ENCODE assay signal across 15 mouse cellular contexts in the genomic region with DNA sequence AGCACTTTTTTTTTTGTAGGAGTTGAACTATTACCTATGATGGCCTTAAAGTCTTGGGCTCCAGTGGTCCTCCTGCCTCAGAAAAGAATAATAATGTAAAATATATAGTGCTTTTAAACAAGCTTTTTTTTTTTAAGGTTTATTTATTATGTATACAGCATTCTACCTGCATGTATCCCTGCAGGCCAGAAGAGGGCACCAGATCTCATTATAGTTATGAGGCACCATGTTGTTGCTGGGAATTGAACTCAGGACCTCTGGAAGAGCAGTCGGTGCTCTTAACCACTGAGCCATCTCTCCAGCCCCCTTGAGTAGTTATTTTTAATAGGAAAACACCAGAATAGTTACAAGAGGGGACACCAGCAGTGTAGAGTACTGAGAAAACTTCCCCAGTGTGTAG. TPM values are rescaled to one million over a fixed set of nuclear protein-coding genes. Genes with fewer than 3 reads are reported as not detected.
DNase-seq lines count a peak whose midpoint lies in the region; ATAC-seq and TF ChIP-seq lines count a peak whose summit lies in the region.
"Had no signal": no experiment of that assay in that cellular context is flagged by ENCODE, and none has a peak within 500 bp of the region (broad histone marks: within the 10 kb centered on the region; RNA-seq: fewer than 3 reads in every experiment).

No protein-coding gene starts in this region.

- H3K9ac ChIP-seq in hindbrain, postnatal 0 days (replicated peaks; ENCODE audit: low read length): no peak overlapping the region
- H3K9ac ChIP-seq: embryonic facial prominence, embryonic 13.5 days had no signal

- H3K27ac ChIP-seq in left cerebral cortex, adult 2 months: no peak overlapping the region
- no peak overlapping the region for H3K27ac ChIP-seq in hindbrain, postnatal 0 days
- H3K27ac ChIP-seq: embryonic facial prominence, embryonic 13.5 days had no signal

- H3K4me1 ChIP-seq in hindbrain, postnatal 0 days (ENCODE audit: insufficient read depth, low read length): no peaks in the 10 kb centered on the region; the same call in 1 of the 2 replicates

- 90% methylated on average over 1 of the region's 1 CpGs for WGBS in hindbrain, postnatal 0 days

- peak; percentile 59 for TF ChIP-seq CTCF in left cerebral cortex, adult 2 months (IDR thresholded peaks at IDR 0.05)
- TF ChIP-seq CTCF in hindbrain, postnatal 0 days (IDR thresholded peaks at IDR 0.05; ENCODE audit: low read depth): peak; percentile 45

- intact Hi-C loops in left cerebral cortex, adult 2 months (cut with DNase I): no loop called here
- intact Hi-C loops in left cerebral cortex, postnatal 4 days (cut with DNase I): no loop called here

- no peaks in the 10 kb centered on the region for H3K9me3 ChIP-seq in hindbrain, postnatal 0 days (ENCODE audit: low read length)
- H3K9me3 ChIP-seq: embryonic facial prominence, embryonic 13.5 days; megakaryocyte, embryonic 14.5 days had no signal

- H3K4me3 ChIP-seq in left cerebral cortex, adult 2 months: no peak overlapping the region
- no peak overlapping the region for H3K4me3 ChIP-seq in hindbrain, postnatal 0 days (ENCODE audit: low read length)
- H3K4me3 ChIP-seq: embryonic facial prominence, embryonic 13.5 days had no signal

- ATAC-seq in CD4-positive, CD25-positive, alpha-beta regulatory T cell, adult 4 months: no peak
- ATAC-seq in hindbrain, postnatal 0 days: no peak
- ATAC-seq in granulocyte monocyte progenitor cell, adult 5-6 weeks (replicated peaks; ENCODE audit: poor library complexity, severe bottlenecking): no peak

- H3K27me3 ChIP-seq in hindbrain, postnatal 0 days (ENCODE audit: insufficient read depth, low read length): no peaks in the 10 kb centered on the region
- H3K27me3 ChIP-seq: embryonic facial prominence, embryonic 13.5 days; megakaryocyte, embryonic 14.5 days had no signal

- no peaks in the 10 kb centered on the region for H3K36me3 ChIP-seq in hindbrain, postnatal 0 days (ENCODE audit: insufficient read depth, low read length)
- H3K36me3 ChIP-seq: embryonic facial prominence, embryonic 13.5 days had no signal

- no peak overlapping the region for H3K4me2 ChIP-seq in hindbrain, postnatal 0 days (ENCODE audit: low read depth, low read length)
- H3K4me2 ChIP-seq: embryonic facial prominence, embryonic 13.5 days had no signal

- DNase-seq in CD4-positive, CD25-positive, alpha-beta regulatory T cell, adult 2 months (ENCODE audit: low read depth, low spot score): peak; percentile 15
- no peak for DNase-seq in left cerebral cortex, adult 2 months (ENCODE audit: extremely low spot score in 1 of 2, low spot score in 2 of 2)
- no peak for DNase-seq in left cerebral cortex, postnatal 4 days
- DNase-seq in CD4-positive helper T cell, adult 2 months (ENCODE audit: low read depth, low spot score): peak; percentile 41
- DNase-seq in hindbrain, postnatal 0 days (ENCODE audit: low spot score): no peak
- DNase-seq in yolk sac, embryonic 10.5 days (ENCODE audit: low spot score): no peak
- DNase-seq: cerebellum, postnatal 10 days; gastrocnemius, postnatal 14 days; kidney, postnatal 36 days; right cerebral cortex, postnatal 14 days had no signal

RNA-seq across cellular contexts. Expression of a gene that starts 41.3 kb away (rescaled TPM):
- polyA plus RNA-seq in CD4-positive, CD25-positive, alpha-beta regulatory T cell, adult 4 months (2017; shearing (Covaris generic)): not detected
- total RNA-seq in left cerebral cortex, adult 2 months (2021): not detected
- total RNA-seq in left cerebral cortex, postnatal 4 days (2021): not detected
- not detected in 2 replicates for total RNA-seq in hindbrain, postnatal 0 days (2014; rRNA removed)
- not detected in 2 replicates for polyA plus RNA-seq in hindbrain, postnatal 0 days (2015; fragmentation: Nextera tagmentation; extraction: Ambion mirVana)
- total RNA-seq in granulocyte monocyte progenitor cell, adult 5-6 weeks (2014; fragmentation: Nextera tagmentation): not detected in 2 replicates
- total RNA-seq in granulocyte monocyte progenitor cell, adult 5-6 weeks (2017): 0.30 and 0.31 TPM in 2 replicates
- polyA plus RNA-seq: neural tube, embryonic 14.5 days had no signal

RNA-seq across cellular contexts. Expression of a gene that starts 41.9 kb away (rescaled TPM):
- 10 to 100 TPM; 32.3 to 35.4 TPM for polyA plus RNA-seq in CD4-positive, CD25-positive, alpha-beta regulatory T cell, adult 4 months (2017; shearing (Covaris generic))
- total RNA-seq in left cerebral cortex, adult 2 months (2021): 10 to 100 TPM; 40.7 to 41.7 TPM
- total RNA-seq in left cerebral cortex, postnatal 4 days (2021): 10 to 100 TPM; 70.2 to 77.8 TPM
- total RNA-seq in hindbrain, postnatal 0 days (2014; rRNA removed): 69.7 and 70.1 TPM in 2 replicates
- polyA plus RNA-seq in hindbrain, postnatal 0 days (2015; fragmentation: Nextera tagmentation; extraction: Ambion mirVana): 33.3 and 33.7 TPM in 2 replicates
- 66.9 and 75.3 TPM in 2 replicates for total RNA-seq in granulocyte monocyte progenitor cell, adult 5-6 weeks (2014; fragmentation: Nextera tagmentation)
- 51.4 and 53.0 TPM in 2 replicates for total RNA-seq in granulocyte monocyte progenitor cell, adult 5-6 weeks (2017)

Comparison
In these comparisons a context has a peak if more than half of its experiments do, and no peak if none do; other contexts are left out.
1. DNase-seq: peak in CD4-positive, CD25-positive, alpha-beta regulatory T cell, adult 2 months (single experiment) and CD4-positive helper T cell, adult 2 months (single experiment); none in left cerebral cortex, adult 2 months (0 of 2), left cerebral cortex, postnatal 4 days (single experiment), hindbrain, postnatal 0 days (single experiment) and yolk sac, embryonic 10.5 days (single experiment).